Mouse (Mus musculus): ENCODE results near the gene Map4k3. TPM values are rescaled to one million over a fixed set of nuclear protein-coding genes. Genes with fewer than 3 reads are reported as not detected.

The Map4k3 gene
- polyA plus RNA-seq, 1 experiment from 2014 or later = 37.5 TPM

GRCm38 (mm10) chr17:80654323-80654722 lies 74.0 kb downstream of the Map4k3 start:
- ATAC-seq = no peak
- Histone ChIP-seq H3K4me3 (ENCODE audit: low read depth, low read length) (no peak overlapping the region), H3K27me3 (replicated peaks; ENCODE audit: insufficient read depth, low read length) (no peaks in the 10 kb centered on the region), H3K36me3 (ENCODE audit: insufficient read depth, low read length) (peaks cover 20% of the 10 kb centered on the region), H3K9ac (replicated peaks; ENCODE audit: low read depth) (no peak overlapping the region), H3K9me3 (ENCODE audit: low read length) (no peaks in the 10 kb centered on the region), H3K4me1 (ENCODE audit: insufficient read depth, low read depth, low read length) (no peaks in the 10 kb centered on the region), H3K27ac (ENCODE audit: low read length) (no peak overlapping the region), H3K4me2 (replicated peaks; ENCODE audit: low read depth, low read length) (no peak overlapping the region)
- peak; percentile 53 for DNase-seq (ENCODE audit: low spot score)
- 50% methylated on average over 3 of the region's 3 CpGs for whole genome bisulfite sequencing
- TF ChIP-seq EP300 (IDR thresholded peaks at IDR 0.05) (no peak), CTCF (IDR thresholded peaks at IDR 0.05) (no peak)

GRCm38 (mm10) chr17:80652740-80653139 lies 75.5 kb downstream of the Map4k3 start:
- peaks cover 29% of the 10 kb centered on the region for H3K36me3 ChIP-seq (ENCODE audit: insufficient read depth, low read length)

GRCm38 (mm10) chr17:80646843-80647242 lies 81.4 kb downstream of the Map4k3 start:
- DNase-seq (ENCODE audit: low spot score) (no peak), ATAC-seq (no peak)
- TF ChIP-seq EP300 (IDR thresholded peaks at IDR 0.05) (no peak), CTCF (IDR thresholded peaks at IDR 0.05) (no peak)
- Histone ChIP-seq H3K4me2 (replicated peaks; ENCODE audit: low read depth, low read length) (no peak overlapping the region), H3K27me3 (replicated peaks; ENCODE audit: insufficient read depth, low read length) (no peaks in the 10 kb centered on the region), H3K27ac (ENCODE audit: low read length) (no peak overlapping the region), H3K9ac (replicated peaks; ENCODE audit: low read depth) (no peak overlapping the region), H3K36me3 (ENCODE audit: insufficient read depth, low read length) (peaks cover 31% of the 10 kb centered on the region; the same call in 1 of the 2 replicates), H3K4me1 (ENCODE audit: insufficient read depth, low read depth, low read length) (no peaks in the 10 kb centered on the region), H3K9me3 (ENCODE audit: low read length) (no peaks in the 10 kb centered on the region), H3K4me3 (ENCODE audit: low read depth, low read length) (no peak overlapping the region)
- WGBS = 63% methylated on average over 5 of the region's 5 CpGs

More at GRCm38 (mm10) chr17:80652740-80653139, 75.5 kb downstream of the Map4k3 start:
- Histone ChIP-seq H3K9me3 (ENCODE audit: low read length) (no peaks in the 10 kb centered on the region), H3K9ac (replicated peaks; ENCODE audit: low read depth) (no peak overlapping the region), H3K27ac (ENCODE audit: low read length) (no peak overlapping the region), H3K27me3 (replicated peaks; ENCODE audit: insufficient read depth, low read length) (no peaks in the 10 kb centered on the region), H3K4me1 (ENCODE audit: insufficient read depth, low read depth, low read length) (no peaks in the 10 kb centered on the region), H3K4me3 (ENCODE audit: low read depth, low read length) (no peak overlapping the region), H3K4me2 (replicated peaks; ENCODE audit: low read depth, low read length) (no peak overlapping the region)
- ATAC-seq = no peak
- WGBS = 62% methylated on average over 6 of the region's 6 CpGs
- no peak for DNase-seq (ENCODE audit: low spot score)
- TF ChIP-seq CTCF (IDR thresholded peaks at IDR 0.05) = no peak
- no peak for TF ChIP-seq EP300 (IDR thresholded peaks at IDR 0.05)

- H3K9me3 ChIP-seq (ENCODE audit: low read length) = no peaks in the 10 kb centered on the region
- H3K9ac ChIP-seq (replicated peaks; ENCODE audit: low read depth) = no peak overlapping the region
- H3K36me3 ChIP-seq (ENCODE audit: insufficient read depth, low read length) = peaks cover 26% of the 10 kb centered on the region; the same call in 1 of the 2 replicates
- ATAC-seq (peak; percentile 67), DNase-seq (ENCODE audit: low spot score) (peak; percentile 24)
- WGBS = 46% methylated on average over 6 of the region's 6 CpGs
- H3K4me2 ChIP-seq (replicated peaks; ENCODE audit: low read depth, low read length) = no peak overlapping the region
- no peak for TF ChIP-seq CTCF (IDR thresholded peaks at IDR 0.05)
- TF ChIP-seq EP300 (IDR thresholded peaks at IDR 0.05) = no peak
- H3K27ac ChIP-seq (ENCODE audit: low read length) = peak overlapping the region; percentile 39; the same call in 1 of the 2 replicates
- no peaks in the 10 kb centered on the region for H3K27me3 ChIP-seq (replicated peaks; ENCODE audit: insufficient read depth, low read length)
- no peak overlapping the region for H3K4me3 ChIP-seq (ENCODE audit: low read depth, low read length)
- H3K4me1 ChIP-seq (ENCODE audit: insufficient read depth, low read depth, low read length) = no peaks in the 10 kb centered on the region
Measured at GRCm38 (mm10) chr17:80646131-80646530, 82.2 kb downstream of the Map4k3 start.

GRCm38 (mm10) chr17:80645694-80646034 lies 82.6 kb downstream of the Map4k3 start:
- ATAC-seq (peak; percentile 26; the same call in 1 of the 2 replicates), DNase-seq (ENCODE audit: low spot score) (no peak)
- Histone ChIP-seq H3K4me3 (ENCODE audit: low read depth, low read length) (no peak overlapping the region), H3K4me1 (ENCODE audit: insufficient read depth, low read depth, low read length) (no peaks in the 10 kb centered on the region), H3K9ac (replicated peaks; ENCODE audit: low read depth) (no peak overlapping the region), H3K27me3 (replicated peaks; ENCODE audit: insufficient read depth, low read length) (no peaks in the 10 kb centered on the region), H3K27ac (ENCODE audit: low read length) (peak overlapping the region; percentile 39; the same call in 1 of the 2 replicates), H3K36me3 (ENCODE audit: insufficient read depth, low read length) (peaks cover 26% of the 10 kb centered on the region; the same call in 1 of the 2 replicates), H3K4me2 (replicated peaks; ENCODE audit: low read depth, low read length) (0 out of 2 replicates have a peak overlapping the region, but pooled peaks have one; percentile 6), H3K9me3 (ENCODE audit: low read length) (no peaks in the 10 kb centered on the region)
- WGBS = 77% methylated on average over 8 of the region's 8 CpGs
- TF ChIP-seq EP300 (IDR thresholded peaks at IDR 0.05) (no peak), CTCF (IDR thresholded peaks at IDR 0.05) (no peak)

GRCm38 (mm10) chr17:80644983-80645693 lies 83.1 kb downstream of the Map4k3 start:
- WGBS = 62% methylated on average over 14 of the region's 14 CpGs
- peak overlapping the region; percentile 39; the same call in 1 of the 2 replicates for H3K27ac ChIP-seq (ENCODE audit: low read length)

More at GRCm38 (mm10) chr17:80644983-80645693, 83.1 kb downstream of the Map4k3 start:
- no peak overlapping the region for H3K4me3 ChIP-seq (ENCODE audit: low read depth, low read length)
- ATAC-seq = peak; percentile 4; the same call in 1 of the 2 replicates
- no peaks in the 10 kb centered on the region for H3K4me1 ChIP-seq (ENCODE audit: insufficient read depth, low read depth, low read length)
- H3K4me2 ChIP-seq (replicated peaks; ENCODE audit: low read depth, low read length) = 0 out of 2 replicates have a peak overlapping the region, but pooled peaks have one; percentile 6
- H3K36me3 ChIP-seq (ENCODE audit: insufficient read depth, low read length) = peaks cover 30% of the 10 kb centered on the region; the same call in 1 of the 2 replicates
- no peaks in the 10 kb centered on the region for H3K9me3 ChIP-seq (ENCODE audit: low read length)
- TF ChIP-seq EP300 (IDR thresholded peaks at IDR 0.05) = no peak
- no peak for TF ChIP-seq CTCF (IDR thresholded peaks at IDR 0.05)
- no peaks in the 10 kb centered on the region for H3K27me3 ChIP-seq (replicated peaks; ENCODE audit: insufficient read depth, low read length)
- peak; percentile 37 for DNase-seq (ENCODE audit: low spot score)
- H3K9ac ChIP-seq (replicated peaks; ENCODE audit: low read depth) = no peak overlapping the region

Data from lung, postnatal 0 days (tissue).